Mouse (Mus musculus): ENCODE measurements around the gene Tmc6.

- no peak for TF ChIP-seq CTCF (IDR thresholded peaks at IDR 0.05; ENCODE audit: low read depth)
- TF ChIP-seq EP300 (IDR thresholded peaks at IDR 0.05; ENCODE audit: low read depth), result no peak
Observed at GRCm38 (mm10) chr11:117762246-117762645, 19.8 kb downstream of the Tmc6 start.

Measured in liver, postnatal 0 days (tissue).